Mouse (Mus musculus) granulocyte monocyte progenitor cell, adult 5-6 weeks (primary cell): ENCODE measurements around the gene Cldn10. TPM values are rescaled to one million over a fixed set of nuclear protein-coding genes. Genes with fewer than 3 reads are reported as not detected.
A peak's percentile ranks its signal among the peaks of the same experiment; 100 is the strongest.

ENCODE experiments used
- ATAC-seq: replicated peaks from 2 replicates; pipeline ENCODE4 v1.8.0; 2016; ENCODE audit warnings: mild to moderate bottlenecking, moderate TSS enrichment, inconsistent platforms; ENCODE audit not compliant: poor library complexity, severe bottlenecking
- total RNA-seq, 2 experiments: library from RNA; stranded (forward) in 1 of 2; stranded (reverse) in 1 of 2; fragments of 200-712, 200-1000 nt in 1 of 2; fragments of >200 nt in 1 of 2; fragmentation: Nextera tagmentation in 1 of 2; gene quantifications; 2 replicates each; pipeline ENCODE4 v1.2.3; 2014 to 2017

Cldn10 gene
- total RNA-seq, 2 experiments from 2014 or later: 0.31 TPM; not detected in 1

GRCm38 (mm10) chr14:118855141-118855800 lies 67.6 kb downstream of the Cldn10 start:
- peak; percentile 18; the same call in 1 of the 2 replicates for ATAC-seq

- ATAC-seq: no peak
These were observed 68.9 kb downstream of the Cldn10 start for GRCm38 (mm10) chr14:118856563-118856962.

- no peak for ATAC-seq
These were observed 70.6 kb downstream of the Cldn10 start for GRCm38 (mm10) chr14:118858318-118858717.

GRCm38 (mm10) chr14:118862253-118862652 lies 74.5 kb downstream of the Cldn10 start:
- no peak for ATAC-seq

- no peak for ATAC-seq
These were observed 77.2 kb downstream of the Cldn10 start for GRCm38 (mm10) chr14:118864905-118865304.

GRCm38 (mm10) chr14:118866014-118866811 lies 78.5 kb downstream of the Cldn10 start:
- ATAC-seq: no peak

GRCm38 (mm10) chr14:118867366-118867765 lies 79.7 kb downstream of the Cldn10 start:
- ATAC-seq: no peak

- no peak for ATAC-seq
These were observed 80.5 kb downstream of the Cldn10 start for GRCm38 (mm10) chr14:118868102-118868724.

- peak; percentile 35 for ATAC-seq
These were observed 82.0 kb downstream of the Cldn10 start for GRCm38 (mm10) chr14:118869712-118870111.

- ATAC-seq: no peak
These were observed 86.4 kb downstream of the Cldn10 start for GRCm38 (mm10) chr14:118874126-118874525.

- ATAC-seq: no peak
These were observed 87.2 kb downstream of the Cldn10 start for GRCm38 (mm10) chr14:118874786-118875415.

- ATAC-seq: no peak
These were observed 90.7 kb downstream of the Cldn10 start for GRCm38 (mm10) chr14:118878346-118878910.

GRCm38 (mm10) chr14:118880696-118881095 lies 93.0 kb downstream of the Cldn10 start:
- no peak for ATAC-seq

- no peak for ATAC-seq
These were observed 95.9 kb downstream of the Cldn10 start for GRCm38 (mm10) chr14:118883344-118884249.

GRCm38 (mm10) chr14:118884250-118884556 lies 96.5 kb downstream of the Cldn10 start:
- ATAC-seq: no peak

GRCm38 (mm10) chr14:118890101-118890500 lies 102.4 kb downstream of the Cldn10 start:
- ATAC-seq: no peak

GRCm38 (mm10) chr14:118895228-118895627 lies 107.5 kb downstream of the Cldn10 start:
- ATAC-seq: no peak

GRCm38 (mm10) chr14:118895655-118896054 lies 107.9 kb downstream of the Cldn10 start:
- no peak for ATAC-seq

GRCm38 (mm10) chr14:118899940-118900339 lies 112.2 kb downstream of the Cldn10 start:
- ATAC-seq: no peak

- no peak for ATAC-seq
These were observed 113.2 kb downstream of the Cldn10 start for GRCm38 (mm10) chr14:118900911-118901310.
